Mouse (Mus musculus) heart, postnatal 4 days (tissue): ENCODE measurements around the gene Gpam. TPM values are rescaled to one million over a fixed set of nuclear protein-coding genes. Genes with fewer than 3 reads are reported as not detected.
"Not testable (repeated sequence)": the region's sequence is repeated elsewhere in the genome, so short reads cannot be mapped to it uniquely, and the experiment has no call there.

Experiments used
- DNase-seq: peaks from one replicate; pipeline ENCODE4 v3.0.0; 2021
- total RNA-seq, 2 experiments: library from RNA; stranded (reverse); gene quantifications; 2 replicates each; pipeline ENCODE4 v1.2.3; 2021

Gpam gene
- total RNA-seq, result 10 to 100 TPM; 61.4 to 62.7 TPM

- DNase-seq, result no peak
These were observed at the start of gene Gpam for GRCm38 (mm10) chr19:55127072-55127718. Gene Gpam (minus strand): TSS chr19:55127238.

DNA sequence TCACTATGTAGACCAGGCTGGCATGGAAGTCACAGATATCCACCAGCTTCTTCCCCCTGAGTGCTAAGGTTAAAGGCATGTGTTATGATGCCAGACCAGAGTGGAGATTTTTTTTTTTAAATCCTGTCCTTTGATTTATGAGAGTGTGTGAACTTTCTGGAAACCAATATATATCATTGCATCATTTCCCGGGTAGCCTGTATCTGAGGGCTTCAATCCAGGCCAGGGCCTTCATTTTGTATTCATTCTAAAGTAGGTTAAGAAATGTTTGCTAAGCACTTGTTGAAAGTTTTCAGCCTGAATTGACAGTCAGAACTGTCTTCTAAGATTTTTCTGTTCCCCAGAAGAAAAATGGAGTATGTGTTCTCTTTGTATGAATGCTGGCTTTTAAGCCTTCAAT, 44.5 kb upstream of the Gpam start:
- DNase-seq, result no peak

- no peak for DNase-seq
These were observed 43.4 kb upstream of the Gpam start for GRCm38 (mm10) chr19:55170399-55170798.

DNA sequence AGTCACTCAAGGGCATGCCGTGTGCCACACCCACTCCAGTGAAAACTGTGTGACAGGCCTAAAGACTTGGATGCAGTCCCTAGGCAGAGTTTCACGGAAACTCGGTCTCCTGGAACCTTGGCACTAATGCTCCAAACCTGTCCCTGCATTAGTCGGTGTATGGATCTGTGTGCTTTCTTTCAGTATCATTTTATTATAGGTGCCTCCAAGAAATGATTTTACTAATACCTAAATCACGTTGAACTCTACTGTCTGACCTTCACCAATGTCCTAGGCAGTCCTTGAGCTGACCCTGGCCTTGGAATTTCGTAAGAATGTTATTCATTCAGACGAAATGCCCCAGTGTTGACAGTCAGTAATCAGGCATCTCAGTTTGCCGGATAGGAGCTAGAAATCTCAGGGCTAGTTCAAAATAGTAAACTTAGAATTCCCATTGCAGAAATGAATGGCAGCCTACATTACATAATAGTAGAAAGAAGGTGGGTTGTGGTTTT, 42.2 kb upstream of the Gpam start:
- not testable (repeated sequence) for DNase-seq

DNA sequence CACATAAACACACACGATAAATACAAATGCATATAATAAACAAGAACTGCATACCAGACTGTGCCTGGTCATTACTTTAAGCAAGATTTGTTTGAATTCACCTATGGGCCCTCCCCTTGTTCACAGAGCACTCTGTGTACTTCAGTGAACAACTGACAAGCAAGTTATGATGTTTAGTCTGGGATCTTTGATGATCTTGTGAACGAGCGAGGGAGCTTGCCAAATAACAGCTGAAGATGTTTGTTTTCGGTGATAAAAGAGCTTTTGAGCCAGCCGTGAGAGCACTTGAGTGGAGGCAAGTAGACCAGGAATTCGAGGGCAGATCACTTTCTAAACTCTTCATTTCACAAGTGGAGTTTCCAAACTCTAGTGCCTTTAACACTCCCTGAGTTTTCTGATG, 41.3 kb upstream of the Gpam start:
- DNase-seq, result no peak

- no peak for DNase-seq
These were observed 40.7 kb upstream of the Gpam start for GRCm38 (mm10) chr19:55167741-55168140.

- DNase-seq, result no peak
These were observed 39.7 kb upstream of the Gpam start for GRCm38 (mm10) chr19:55166741-55167140.

DNA sequence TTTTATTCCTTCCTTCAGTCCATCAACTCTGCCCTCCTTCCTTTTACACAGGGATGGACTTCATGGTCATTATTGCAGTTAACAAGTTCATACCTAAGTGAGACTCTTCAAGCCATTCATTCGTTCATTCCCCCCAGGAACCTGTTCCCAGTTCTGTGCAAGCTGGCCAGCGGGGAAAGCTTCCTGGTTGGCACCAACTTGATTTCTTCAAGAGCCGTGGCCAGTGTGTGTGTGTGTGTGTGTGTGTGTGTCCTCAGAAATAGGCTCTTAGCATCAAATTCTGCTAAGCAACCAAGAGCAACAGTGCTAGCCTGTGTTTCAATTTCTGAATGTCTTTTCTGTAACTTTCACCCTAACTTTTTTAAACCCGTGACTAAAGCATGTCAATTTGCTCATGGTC, 38.9 kb upstream of the Gpam start:
- no peak for DNase-seq

GRCm38 (mm10) chr19:55165183-55165865, 38.3 kb upstream of the Gpam start:
- no peak for DNase-seq

- DNase-seq, result no peak
These were observed 37.1 kb upstream of the Gpam start for GRCm38 (mm10) chr19:55164162-55164561.

DNA sequence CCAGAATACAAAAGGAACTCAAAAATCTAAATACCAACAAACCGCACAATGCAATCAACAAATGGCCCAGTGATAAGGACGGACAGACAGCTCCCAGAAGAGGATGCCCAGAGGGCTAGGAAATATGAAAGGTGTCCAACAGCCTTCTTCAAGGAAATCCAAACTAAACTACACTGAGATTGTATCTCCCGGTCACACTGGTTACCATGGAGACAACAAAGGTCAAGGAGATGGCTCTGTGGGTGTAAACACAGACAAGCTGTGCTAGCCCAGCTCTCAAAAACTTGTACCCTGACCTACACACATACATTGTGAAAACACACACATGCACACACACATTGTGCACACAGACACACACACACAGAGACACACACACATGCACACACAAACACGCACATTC, 35.2 kb upstream of the Gpam start:
- DNase-seq, result no peak

DNA sequence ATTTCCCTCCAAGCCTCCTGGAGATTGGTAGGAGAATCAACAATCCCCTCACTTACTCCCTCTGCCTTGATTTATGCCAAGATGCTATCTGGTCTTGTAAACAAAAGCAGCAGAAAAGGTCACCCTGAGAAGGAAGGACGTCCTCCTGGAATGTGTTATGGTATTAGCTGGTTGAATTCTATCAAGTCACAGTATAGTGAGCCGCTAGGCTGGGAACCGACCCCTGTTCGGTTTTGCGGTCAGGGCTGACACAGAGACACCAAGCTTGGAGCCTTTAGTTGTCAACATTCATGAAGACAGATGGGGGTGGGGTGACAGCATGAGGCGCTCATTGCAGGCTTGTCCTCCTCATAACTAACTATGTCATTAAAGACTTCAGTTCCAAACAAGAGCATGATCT, 32.8 kb upstream of the Gpam start:
- DNase-seq, result no peak

DNA sequence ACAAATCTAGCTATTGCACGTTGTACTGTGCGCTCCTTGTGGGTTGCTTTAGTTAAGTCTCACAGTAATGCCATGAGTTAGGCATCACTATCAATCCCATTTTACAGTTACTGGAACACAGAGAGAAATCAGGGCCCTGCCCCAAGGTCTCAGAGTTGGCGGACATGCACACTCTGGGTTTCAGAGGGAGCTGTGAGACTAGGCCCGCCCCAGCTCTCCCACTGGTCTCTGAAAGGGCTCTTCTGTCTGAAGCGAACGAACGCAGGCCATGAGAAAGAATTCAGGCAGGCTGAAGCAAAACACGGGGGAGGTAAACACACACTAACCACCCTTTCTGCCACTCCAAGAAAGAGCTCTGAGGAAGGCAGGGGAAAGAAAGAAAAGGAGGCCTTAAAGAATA, 31.6 kb upstream of the Gpam start:
- DNase-seq, result no peak

DNA sequence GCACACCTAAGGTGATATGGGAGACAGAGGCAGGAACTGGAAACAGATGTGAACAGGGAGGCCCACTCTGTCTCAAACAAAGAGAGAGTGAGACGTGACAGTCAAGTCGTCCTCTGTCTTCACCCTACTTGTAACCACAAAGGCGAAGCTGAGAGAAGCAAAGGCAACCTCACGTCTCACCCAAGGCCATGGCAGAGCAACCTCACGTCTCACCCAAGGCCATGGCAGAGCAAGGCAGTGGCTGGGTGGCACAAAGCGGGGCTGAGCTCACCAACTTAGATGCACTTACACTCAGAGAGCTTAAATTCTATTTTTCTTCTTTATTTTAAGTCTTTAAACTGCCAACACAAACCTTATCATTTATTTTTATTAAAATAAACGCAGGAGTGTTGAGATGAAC, 30.0 kb upstream of the Gpam start:
- no peak for DNase-seq

GRCm38 (mm10) chr19:55152983-55153382, 25.9 kb upstream of the Gpam start:
- no peak for DNase-seq

- DNase-seq, result not testable (repeated sequence)
These were observed 25.2 kb upstream of the Gpam start for GRCm38 (mm10) chr19:55152274-55152673.

- no peak for DNase-seq
These were observed 22.6 kb upstream of the Gpam start for GRCm38 (mm10) chr19:55149646-55150045.

DNA sequence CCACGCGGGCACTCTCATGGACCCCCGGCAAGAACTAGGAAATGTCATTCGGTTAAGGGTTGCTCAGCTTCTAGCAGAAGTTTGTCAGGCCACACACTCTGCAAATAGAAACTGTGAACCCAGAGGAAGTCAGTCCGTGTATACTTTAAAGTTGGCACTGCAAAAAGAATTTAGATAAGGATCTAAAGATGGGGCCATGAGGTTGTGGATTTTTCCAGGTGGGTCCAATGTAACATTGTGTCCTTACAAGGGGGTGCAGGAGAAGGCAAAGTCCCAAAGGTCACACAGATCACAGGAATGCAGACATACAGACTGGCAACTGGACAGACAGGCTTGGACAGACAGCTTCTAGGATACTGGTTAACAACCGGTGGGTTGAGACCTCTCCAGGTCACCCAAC, 21.1 kb upstream of the Gpam start:
- DNase-seq, result no peak

DNA sequence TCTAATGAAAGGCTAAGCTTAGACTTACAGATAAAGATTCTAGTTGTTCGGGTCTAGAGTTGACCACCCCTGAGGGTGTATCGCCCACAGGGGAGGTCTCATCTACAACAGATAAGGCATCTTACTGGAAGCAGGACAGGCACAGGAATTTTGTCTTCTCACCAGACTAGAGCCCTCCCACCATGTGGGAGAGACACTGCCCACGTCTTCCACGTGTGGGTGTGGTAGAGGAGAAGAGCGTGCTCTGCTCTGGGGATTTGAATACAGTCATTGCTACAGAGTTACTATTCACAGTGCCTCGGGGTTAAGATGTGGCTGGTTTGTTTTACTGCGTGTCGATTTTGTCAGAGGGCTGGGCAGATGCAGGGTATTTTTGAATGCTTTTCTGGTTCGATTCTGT, 20.5 kb upstream of the Gpam start:
- DNase-seq, result no peak

- no peak for DNase-seq
These were observed 18.1 kb upstream of the Gpam start for GRCm38 (mm10) chr19:55145136-55145535.

- no peak for DNase-seq
These were observed 17.7 kb upstream of the Gpam start for GRCm38 (mm10) chr19:55144691-55145090.

GRCm38 (mm10) chr19:55143391-55144300, 16.6 kb upstream of the Gpam start:
- DNase-seq, result no peak

GRCm38 (mm10) chr19:55139301-55139700, 12.3 kb upstream of the Gpam start:
- DNase-seq, result no peak
